Mouse (Mus musculus) embryonic fibroblast, embryonic 13.5 days (primary cell): ENCODE data around the gene Letmd1. TPM values are rescaled to one million over a fixed set of nuclear protein-coding genes. Genes with fewer than 3 reads are reported as not detected.

Experiments used
- H3K27ac ChIP-seq: 2 replicates; pipeline ENCODE4 v1.5.1; 2012; ENCODE audit warnings: low read length, control low read depth, inconsistent platforms; ENCODE audit not compliant: insufficient read depth
- H3K4me1 ChIP-seq: 2 replicates; pipeline ENCODE4 v1.6.1; 2011; ENCODE audit warnings: low read length; ENCODE audit not compliant: control insufficient read depth, insufficient read depth
- H3K4me3 ChIP-seq: 2 replicates; pipeline ENCODE4 v1.5.1; 2011; ENCODE audit warnings: mild to moderate bottlenecking, control low read depth, low read length; ENCODE audit not compliant: insufficient read depth
- CTCF ChIP-seq: IDR thresholded peaks from 2 replicates; pipeline ENCODE4 v1.5.1; 2011; ENCODE audit warnings: mild to moderate bottlenecking, control low read depth, low read length, moderate library complexity, borderline replicate concordance; ENCODE audit not compliant: insufficient read depth
- POLR2A ChIP-seq: IDR thresholded peaks from 2 replicates; pipeline ENCODE4 v1.6.1; 2011; ENCODE audit warnings: low read depth, mild to moderate bottlenecking, control low read depth, low read length, moderate library complexity
- polyA plus RNA-seq: library from polyadenylated mRNA; stranded (reverse); fragments of >200 nt; gene quantifications from 2 replicates; pipeline ENCODE4 v1.2.4, GENCODE M21; 2011; ENCODE audit warnings: low read depth; ENCODE audit not compliant: missing spikeins, insufficient read length

Gene Letmd1
- polyA plus RNA-seq, 1 experiment = 27.4 TPM

- no peak for TF ChIP-seq POLR2A
- no peak for TF ChIP-seq CTCF
- H3K27ac ChIP-seq = no peak overlapping the region
- no peak overlapping the region for H3K4me3 ChIP-seq
- H3K4me1 ChIP-seq = no peaks in the 10 kb centered on the region
These were observed 19.3 kb upstream of the Letmd1 start for GRCm38 (mm10) chr15:100449495-100449894.

- Histone ChIP-seq H3K4me3 (no peak overlapping the region), H3K27ac (no peak overlapping the region), H3K4me1 (no peaks in the 10 kb centered on the region)
- TF ChIP-seq CTCF (no peak), POLR2A (no peak)
These were observed 17.6 kb upstream of the Letmd1 start for GRCm38 (mm10) chr15:100451245-100451644.

DNA sequence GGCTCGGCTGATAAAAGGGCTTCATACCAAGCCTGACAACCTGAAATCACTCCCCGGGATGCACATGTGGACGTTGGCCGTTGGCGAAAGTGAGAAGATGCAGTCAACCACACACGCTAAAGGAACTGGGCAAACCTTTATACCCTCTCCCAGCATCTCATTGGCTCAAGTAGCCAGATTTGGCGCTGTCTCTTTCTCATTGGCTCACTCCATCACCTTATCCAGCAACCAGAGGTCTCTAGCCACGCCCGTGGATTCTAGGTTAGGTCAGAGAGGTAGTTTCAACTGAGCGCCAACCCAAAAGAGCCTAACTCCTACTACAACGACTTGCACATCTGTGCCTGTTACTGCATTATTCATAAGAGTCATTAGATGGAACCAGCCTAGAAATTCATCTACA is 16.3 kb upstream of the Letmd1 start:
- Histone ChIP-seq H3K4me3 (no peak overlapping the region), H3K4me1 (no peaks in the 10 kb centered on the region), H3K27ac (no peak overlapping the region)
- no peak for TF ChIP-seq CTCF
- TF ChIP-seq POLR2A = no peak

- TF ChIP-seq CTCF (no peak), POLR2A (no peak)
- no peak overlapping the region for H3K4me3 ChIP-seq
- H3K27ac ChIP-seq = no peak overlapping the region
- H3K4me1 ChIP-seq = no peaks in the 10 kb centered on the region
These were observed 12.3 kb upstream of the Letmd1 start for GRCm38 (mm10) chr15:100456356-100456991.

- Histone ChIP-seq H3K4me1 (no peaks in the 10 kb centered on the region), H3K27ac (no peak overlapping the region), H3K4me3 (no peak overlapping the region)
- TF ChIP-seq CTCF (peak; percentile 92; the same call in 1 of the 2 replicates), POLR2A (no peak)
These were observed 11.5 kb upstream of the Letmd1 start for GRCm38 (mm10) chr15:100457340-100457739.

DNA sequence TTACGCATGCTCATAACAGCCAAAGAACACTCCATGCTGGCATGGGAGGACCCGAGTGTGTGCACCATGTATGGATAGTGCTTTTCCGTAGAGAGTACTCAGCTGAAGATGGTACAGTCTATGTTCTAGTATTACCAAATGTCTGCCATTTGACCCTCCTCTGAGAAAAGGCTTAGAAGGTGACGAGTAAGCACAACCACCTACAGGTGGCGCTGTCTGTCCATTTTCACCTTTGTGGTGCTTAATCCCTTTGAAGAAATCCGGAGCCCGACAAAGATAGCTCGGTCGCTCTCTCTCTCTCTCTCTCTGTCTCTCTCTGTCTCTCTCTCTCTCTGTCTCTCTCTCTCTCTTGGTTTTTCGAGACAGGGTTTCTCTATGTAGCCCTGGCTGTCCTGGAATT is 10.8 kb upstream of the Letmd1 start:
- TF ChIP-seq POLR2A (no peak), CTCF (peak; percentile 21; the same call in 1 of the 2 replicates)
- Histone ChIP-seq H3K4me3 (no peak overlapping the region), H3K4me1 (no peaks in the 10 kb centered on the region), H3K27ac (no peak overlapping the region)

DNA sequence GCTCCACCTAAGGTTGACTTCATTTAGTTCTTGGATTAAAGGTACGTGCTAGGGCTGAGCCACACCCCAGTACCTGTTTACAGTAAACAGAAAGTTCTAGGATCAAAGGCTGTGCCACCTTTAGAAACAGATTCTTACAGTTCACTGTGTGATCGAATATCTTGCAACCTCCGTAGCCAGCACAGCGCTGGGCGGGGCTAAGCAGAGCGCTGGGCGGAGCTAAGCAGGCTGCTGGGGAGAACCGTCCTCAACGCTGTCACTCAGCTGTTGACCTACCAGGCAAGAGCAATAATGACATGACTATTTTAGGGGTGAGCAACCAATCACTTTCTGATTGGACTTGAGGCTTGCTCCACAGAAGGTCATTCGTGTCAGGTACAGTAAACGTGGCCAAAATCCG is 7.9 kb upstream of the Letmd1 start:
- Histone ChIP-seq H3K27ac (no peak overlapping the region), H3K4me1 (no peaks in the 10 kb centered on the region), H3K4me3 (no peak overlapping the region)
- no peak for TF ChIP-seq POLR2A
- no peak for TF ChIP-seq CTCF

- H3K27ac ChIP-seq = no peak overlapping the region
- no peaks in the 10 kb centered on the region for H3K4me1 ChIP-seq
- TF ChIP-seq CTCF (no peak), POLR2A (no peak)
- no peak overlapping the region for H3K4me3 ChIP-seq
These were observed 7.2 kb upstream of the Letmd1 start for GRCm38 (mm10) chr15:100461646-100462045.

DNA sequence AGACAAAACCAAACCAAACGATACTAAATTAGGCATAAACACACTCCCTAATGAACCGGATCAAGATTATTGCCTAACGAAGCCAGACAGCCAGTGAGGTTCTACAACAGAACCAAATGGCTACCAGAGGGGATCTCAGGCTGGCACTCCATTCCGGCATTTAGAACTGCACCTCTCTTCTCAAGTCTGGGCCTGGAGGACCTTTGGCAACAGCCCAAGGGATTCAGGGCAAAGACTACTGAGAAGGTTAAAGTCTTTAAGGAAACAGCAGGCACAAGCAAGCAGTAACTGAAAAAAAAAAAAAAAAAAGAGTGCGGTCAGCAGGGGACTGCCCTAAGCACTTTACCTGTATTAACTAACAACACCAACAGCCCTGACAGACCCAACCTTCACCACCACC is 6.7 kb upstream of the Letmd1 start:
- Histone ChIP-seq H3K27ac (no peak overlapping the region), H3K4me1 (no peaks in the 10 kb centered on the region), H3K4me3 (no peak overlapping the region)
- TF ChIP-seq CTCF = no peak
- no peak for TF ChIP-seq POLR2A

GRCm38 (mm10) chr15:100463712-100464111 is 5.1 kb upstream of the Letmd1 start:
- Histone ChIP-seq H3K4me3 (no peak overlapping the region), H3K4me1 (no peaks in the 10 kb centered on the region), H3K27ac (no peak overlapping the region)
- TF ChIP-seq CTCF (peak; percentile 16; the same call in 1 of the 2 replicates), POLR2A (no peak)
